Mouse (Mus musculus): ENCODE measurements at regions not wholly inside any gene's neighbourhood (a gene's known extent, or its start where the extent isn't known, plus 50 kb on each side); places are given as distances from the start of the nearest gene placed in this dataset.

DNA sequence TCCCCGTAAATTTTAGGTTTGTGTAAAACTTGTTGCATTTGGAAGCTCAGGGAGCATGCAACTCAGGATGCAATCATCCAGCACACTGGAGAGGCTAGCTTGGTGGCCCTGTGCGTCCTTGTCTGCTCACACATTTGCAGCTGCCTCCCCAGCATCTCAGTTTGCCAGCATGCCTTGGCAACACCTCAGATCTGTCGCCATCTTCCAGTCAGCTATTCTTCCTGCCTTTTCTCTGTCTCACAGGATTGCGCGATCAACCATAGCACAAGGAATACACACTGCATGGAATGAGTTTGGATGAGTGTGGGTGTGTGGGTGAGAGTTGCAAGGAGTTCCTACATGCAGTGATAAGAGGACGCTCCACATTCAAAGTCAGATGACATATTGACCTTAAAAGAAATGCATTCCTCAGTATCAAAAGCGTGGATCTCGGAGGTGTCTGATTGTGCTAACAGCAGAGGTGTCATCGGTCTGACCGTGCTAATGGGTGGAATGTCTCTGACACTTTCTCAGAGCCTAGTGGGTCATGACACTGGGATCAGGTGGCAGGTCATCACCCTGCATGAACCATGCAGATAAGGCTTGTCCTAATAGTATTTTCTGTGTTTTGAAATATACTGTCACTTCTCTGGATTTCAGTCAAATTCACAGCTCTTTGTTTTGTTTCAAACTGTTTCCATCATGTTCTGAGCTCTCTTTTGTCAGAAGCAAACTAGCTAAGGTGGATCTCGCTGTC is 360.6 kb upstream of the Arglu1 start:
- no peak for DNase-seq (ENCODE audit: extremely low read depth, low read depth, low spot score)

- no peak for DNase-seq (ENCODE audit: extremely low read depth, low read depth, low spot score)
Measured at GRCm38 (mm10) chr8:9048116-9048515, 357.8 kb upstream of the Arglu1 start.

GRCm38 (mm10) chr8:9042835-9043792 is 352.8 kb upstream of the Arglu1 start:
- no peak for DNase-seq (ENCODE audit: extremely low read depth, low read depth, low spot score)

GRCm38 (mm10) chr8:9029156-9029555 is 338.8 kb upstream of the Arglu1 start:
- DNase-seq (ENCODE audit: extremely low read depth, low read depth, low spot score), result no peak

DNA sequence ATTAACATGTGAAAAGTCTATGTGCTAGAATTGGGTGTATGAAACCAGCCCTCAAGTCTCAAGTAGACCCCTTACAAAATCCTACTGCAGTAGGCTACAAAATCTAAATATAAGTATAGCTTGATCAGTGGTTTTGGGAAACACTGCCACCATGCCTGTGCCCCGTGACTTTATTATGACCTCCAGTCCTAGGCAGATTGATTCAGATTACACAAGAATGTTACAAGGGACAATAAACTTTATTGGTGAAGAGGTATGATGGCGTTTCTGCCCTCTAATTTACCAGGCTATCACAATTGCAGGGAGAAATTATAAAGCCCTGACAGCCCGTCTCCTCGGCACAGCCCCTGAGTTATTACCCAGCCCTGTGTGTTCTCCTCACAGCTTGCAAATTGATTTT is 337.4 kb upstream of the Arglu1 start:
- no peak for DNase-seq (ENCODE audit: extremely low read depth, low read depth, low spot score)

DNA sequence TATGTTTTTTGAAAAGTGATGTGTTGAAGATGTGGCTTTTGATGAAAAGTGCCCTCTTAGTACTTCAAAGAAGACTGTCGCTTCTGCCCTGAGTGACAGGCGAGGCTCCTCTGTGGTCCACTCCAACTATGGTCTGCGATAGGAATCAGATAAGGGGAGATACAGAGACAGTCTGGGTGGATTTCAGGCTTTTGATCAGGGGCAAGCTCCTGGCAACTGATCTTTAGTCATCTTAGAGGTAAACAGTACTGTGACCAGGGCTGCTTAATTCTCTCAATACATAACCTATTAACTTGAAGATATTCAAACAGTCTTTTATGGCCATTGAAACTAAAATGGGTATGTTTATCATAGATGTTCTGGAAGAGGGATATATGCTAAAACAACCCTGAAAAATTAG is 335.6 kb upstream of the Arglu1 start:
- no peak for DNase-seq (ENCODE audit: extremely low read depth, low read depth, low spot score)

GRCm38 (mm10) chr8:9025378-9025777 is 335.1 kb upstream of the Arglu1 start:
- no peak for DNase-seq (ENCODE audit: extremely low read depth, low read depth, low spot score)

DNA sequence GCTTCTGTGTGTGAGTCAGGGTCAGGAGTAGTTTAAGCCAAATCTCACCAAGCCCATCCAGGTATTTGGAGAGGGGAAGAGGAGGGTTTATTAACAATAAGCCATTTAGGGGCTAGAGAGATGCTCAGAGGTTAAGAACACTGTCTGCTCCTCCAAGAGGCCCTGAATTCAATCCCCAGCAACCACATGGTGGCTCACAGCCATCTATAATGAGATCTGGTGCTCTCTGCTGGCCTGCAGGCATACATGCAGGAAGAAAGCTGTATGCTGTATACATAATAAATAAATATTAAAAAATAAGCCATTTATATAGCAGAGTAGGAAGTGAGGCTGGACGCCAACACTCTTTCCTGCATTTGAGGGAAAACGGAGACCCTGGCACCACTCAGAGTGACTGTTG is 330.4 kb upstream of the Arglu1 start:
- no peak for DNase-seq (ENCODE audit: extremely low read depth, low read depth, low spot score)

- no peak for DNase-seq (ENCODE audit: extremely low read depth, low read depth, low spot score)
Measured at GRCm38 (mm10) chr8:9020180-9020579, 329.9 kb upstream of the Arglu1 start.

GRCm38 (mm10) chr8:9011785-9012510 is 321.6 kb upstream of the Arglu1 start:
- DNase-seq (ENCODE audit: extremely low read depth, low read depth, low spot score), result no peak

GRCm38 (mm10) chr8:9008006-9008780 is 317.9 kb upstream of the Arglu1 start:
- no peak for DNase-seq (ENCODE audit: extremely low read depth, low read depth, low spot score)

DNA sequence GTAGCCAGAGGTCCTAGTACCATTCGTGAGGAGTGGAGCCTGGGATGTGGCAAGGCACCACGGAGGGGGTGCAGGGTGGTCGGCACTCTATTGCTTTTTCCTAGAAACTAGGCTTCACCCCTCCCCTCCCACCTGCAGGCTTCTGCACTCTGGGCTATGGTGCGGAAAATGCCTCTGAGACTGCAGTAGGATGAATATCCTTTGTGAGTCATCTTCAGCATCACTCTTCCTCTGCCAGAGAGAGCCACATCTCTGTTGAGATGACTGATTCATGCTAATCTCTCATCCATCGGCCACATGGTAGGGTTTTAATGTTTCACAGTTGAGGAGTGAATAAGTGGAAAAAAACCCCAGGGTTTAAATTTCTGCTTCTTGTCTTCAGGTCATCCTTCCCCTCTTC is 309.6 kb upstream of the Arglu1 start:
- DNase-seq (ENCODE audit: extremely low read depth, low read depth, low spot score), result no peak

GRCm38 (mm10) chr8:8997621-8998020 is 307.3 kb upstream of the Arglu1 start:
- DNase-seq (ENCODE audit: extremely low read depth, low read depth, low spot score), result no peak

GRCm38 (mm10) chr8:8994596-8995189 is 304.4 kb upstream of the Arglu1 start:
- no peak for DNase-seq (ENCODE audit: extremely low read depth, low read depth, low spot score)

DNA sequence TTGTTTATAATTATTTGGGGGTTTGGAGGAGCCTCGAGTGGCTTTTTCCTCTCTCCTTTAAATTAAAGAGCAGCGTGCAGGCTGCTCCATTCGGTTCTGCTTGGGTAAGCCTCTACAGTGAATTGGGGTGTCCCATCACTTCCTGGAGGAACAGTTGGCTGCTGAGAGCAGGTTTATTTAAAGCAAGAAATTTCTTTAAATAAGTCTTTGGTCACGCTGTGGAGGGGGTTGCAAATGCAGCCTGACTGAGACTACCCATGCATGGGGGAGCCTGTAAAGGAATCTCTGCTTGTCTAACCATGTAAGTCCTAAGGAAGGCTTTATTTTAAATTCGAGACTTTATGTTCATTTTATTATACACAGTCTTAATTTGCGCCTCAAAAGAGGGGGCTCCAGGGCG is 303.7 kb upstream of the Arglu1 start:
- no peak for DNase-seq (ENCODE audit: extremely low read depth, low read depth, low spot score)

DNA sequence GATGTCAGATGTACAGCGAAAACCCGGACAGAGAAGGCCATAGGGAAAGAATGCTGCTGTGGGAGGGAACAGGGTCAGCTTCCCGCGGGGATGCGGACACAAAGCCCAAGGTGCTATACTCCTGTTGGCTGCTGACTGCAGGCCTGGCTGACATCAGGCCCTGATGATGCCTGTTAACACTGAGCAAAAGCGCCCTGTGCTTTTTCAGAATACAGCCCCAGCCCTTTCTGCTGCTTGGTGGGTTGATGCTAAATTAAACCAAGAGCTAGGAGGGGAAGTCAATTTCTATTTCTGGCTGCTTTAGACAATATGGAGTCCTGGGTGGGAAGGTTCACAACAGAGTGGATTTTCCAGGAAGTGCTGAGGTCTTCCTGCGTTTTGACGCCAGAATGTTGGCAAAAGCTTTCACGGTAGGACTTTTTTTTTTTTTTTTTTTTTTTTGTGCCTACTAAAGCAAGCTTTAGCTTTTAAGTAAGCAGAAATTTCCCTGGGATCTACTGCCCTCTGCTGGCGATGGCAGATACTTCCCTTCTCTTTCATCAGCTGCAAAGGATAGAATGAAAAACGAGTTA is 302.2 kb upstream of the Arglu1 start:
- DNase-seq (ENCODE audit: extremely low read depth, low read depth, low spot score), result no peak

DNA sequence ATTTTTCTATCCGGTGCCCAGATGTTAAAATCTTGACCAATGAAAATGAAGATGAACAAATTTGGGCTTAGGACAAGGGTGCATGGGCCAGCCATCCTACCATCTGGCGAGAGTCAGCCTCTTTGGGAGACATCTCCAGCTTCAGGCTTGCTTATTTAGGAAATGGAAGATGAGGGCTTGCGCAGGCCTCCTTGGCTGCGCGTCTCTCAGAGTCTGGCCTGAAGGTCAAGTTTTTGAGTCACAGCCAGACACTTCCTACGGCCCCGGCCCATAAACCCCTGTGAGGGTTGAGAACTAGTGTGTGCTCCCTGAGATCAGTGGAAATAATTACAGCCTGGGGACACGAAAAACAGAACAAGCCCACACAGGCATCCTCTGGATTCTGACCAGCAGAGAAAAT is 300.7 kb upstream of the Arglu1 start:
- DNase-seq (ENCODE audit: extremely low read depth, low read depth, low spot score), result no peak

DNA sequence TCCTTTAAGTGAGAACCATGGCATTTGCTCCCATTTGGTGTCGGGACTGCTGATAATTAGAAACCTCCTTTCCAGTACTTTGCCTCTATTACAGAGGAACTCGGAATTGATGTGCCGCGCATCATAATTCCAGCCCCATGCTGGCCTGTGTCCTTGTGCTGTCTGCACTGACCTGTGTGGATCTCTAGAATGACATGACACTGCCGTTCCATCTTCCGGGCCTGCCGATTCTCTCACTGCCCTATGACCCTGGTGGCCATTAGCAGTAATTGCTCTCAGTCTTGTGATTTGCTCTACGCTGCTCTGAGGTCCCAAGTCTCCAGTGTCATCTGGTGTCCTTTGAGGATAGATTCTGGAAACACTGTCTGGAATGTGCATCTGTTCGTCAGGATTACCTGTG is 295.7 kb upstream of the Arglu1 start:
- DNase-seq (ENCODE audit: extremely low read depth, low read depth, low spot score), result no peak

DNA sequence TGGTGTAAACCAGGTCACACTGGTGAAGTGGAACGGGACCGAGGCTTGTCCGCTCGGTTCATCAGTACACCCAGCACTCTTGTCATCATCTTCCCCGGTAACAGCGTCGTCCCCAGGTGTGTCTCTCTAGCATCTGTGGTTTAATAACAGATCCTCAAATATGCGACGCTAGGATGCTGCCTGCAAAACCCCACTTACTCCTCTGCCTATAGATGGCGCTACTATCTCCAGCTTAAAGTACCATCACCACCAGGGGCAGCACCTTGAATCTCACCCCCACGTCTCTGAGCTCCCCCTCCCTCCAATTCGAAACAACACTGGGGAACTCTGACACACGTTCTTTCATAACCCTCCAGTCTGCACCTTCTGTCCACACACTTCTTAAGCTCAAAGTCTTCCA is 295.1 kb upstream of the Arglu1 start:
- DNase-seq (ENCODE audit: extremely low read depth, low read depth, low spot score), result no peak

DNA sequence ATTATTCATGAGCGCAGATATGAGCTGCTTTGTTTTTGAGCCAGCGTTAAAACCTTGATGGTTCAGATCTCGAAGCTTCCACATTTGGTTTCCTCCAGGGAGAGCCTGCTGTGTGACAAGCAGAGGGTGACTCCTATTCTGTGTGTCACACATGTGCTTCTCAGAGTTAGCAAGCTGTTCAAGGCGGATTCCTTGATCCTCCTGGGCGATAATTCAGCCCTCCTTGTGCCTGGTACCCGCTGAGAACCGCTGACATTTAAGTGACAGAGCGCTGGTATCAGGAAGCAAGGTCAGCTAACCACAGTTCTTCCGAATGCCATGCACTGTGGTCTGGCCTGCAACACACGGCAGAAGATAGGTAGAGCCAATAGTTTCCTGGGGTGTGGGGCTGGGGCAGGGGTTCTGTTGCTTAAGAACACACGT is 294.5 kb upstream of the Arglu1 start:
- no peak for DNase-seq (ENCODE audit: extremely low read depth, low read depth, low spot score)

Data from fat pad, adult 2 months (tissue).